In the genomic region with DNA sequence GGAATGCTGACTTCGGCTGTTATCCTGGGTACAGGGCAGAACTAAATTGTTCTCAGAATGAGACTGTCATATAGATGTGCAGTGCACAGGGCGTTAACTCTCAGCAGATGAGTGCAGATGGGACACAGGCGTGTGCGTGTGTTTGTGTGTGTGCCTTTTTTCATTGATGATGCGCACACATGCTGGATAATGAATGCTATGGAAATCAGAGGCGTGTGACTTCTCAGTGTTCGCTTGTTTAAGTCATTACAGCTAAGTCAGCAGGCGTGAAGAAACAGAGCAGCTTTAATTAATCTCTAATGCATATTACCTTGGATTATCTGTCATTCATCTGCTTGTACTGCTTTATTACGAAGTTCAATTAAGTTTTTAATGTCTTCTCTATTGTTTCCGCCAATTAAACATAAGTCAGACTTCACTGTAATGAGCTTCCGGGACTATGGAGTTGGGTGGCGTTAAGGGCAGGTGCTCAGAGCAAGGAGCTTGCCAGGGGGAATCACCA, we compare ENCODE assay signal across 28 mouse cellular contexts. TPM values are rescaled to one million over a fixed set of nuclear protein-coding genes. Genes with fewer than 3 reads are reported as not detected.
DNase-seq lines count a peak whose midpoint lies in the region; ATAC-seq and TF ChIP-seq lines count a peak whose summit lies in the region.
"Had no signal": no experiment of that assay in that cellular context is flagged by ENCODE, and none has a peak within 500 bp of the region (broad histone marks: within the 10 kb centered on the region; RNA-seq: fewer than 3 reads in every experiment).

No protein-coding gene starts in this region.

- ATAC-seq in forebrain, embryonic 14.5 days: no peak
- ATAC-seq in forebrain, embryonic 12.5 days (ENCODE audit: low FRiP score): no peak; the same call in 1 of the 2 replicates
- peak; percentile 67 for ATAC-seq in hindbrain, embryonic 13.5 days (ENCODE audit: low FRiP score)
- ATAC-seq in hindbrain, embryonic 11.5 days (ENCODE audit: low FRiP score): no peak
- peak; percentile 57; the same call in 1 of the 2 replicates for ATAC-seq in hindbrain, embryonic 15.5 days (ENCODE audit: low FRiP score, low read depth)
- ATAC-seq in neural tube, embryonic 15.5 days (ENCODE audit: low FRiP score): peak; percentile 80
- no peak for ATAC-seq in kidney, embryonic 15.5 days (replicated peaks; ENCODE audit: low FRiP score)
- ATAC-seq: inflammation-experienced regulatory T-cells, adult 6 months; midbrain, embryonic 15.5 days had no signal

- H3K36me3 ChIP-seq in forebrain, embryonic 14.5 days (ENCODE audit: control insufficient read depth, insufficient read depth, low read length): no peaks in the 10 kb centered on the region
- H3K36me3 ChIP-seq in forebrain, embryonic 12.5 days (replicated peaks): no peaks in the 10 kb centered on the region
- no peaks in the 10 kb centered on the region for H3K36me3 ChIP-seq in hindbrain, embryonic 13.5 days
- no peaks in the 10 kb centered on the region for H3K36me3 ChIP-seq in hindbrain, embryonic 11.5 days (ENCODE audit: control insufficient read depth, insufficient read depth, low read length)
- no peaks in the 10 kb centered on the region for H3K36me3 ChIP-seq in hindbrain, embryonic 15.5 days
- H3K36me3 ChIP-seq in neural tube, embryonic 15.5 days: no peaks in the 10 kb centered on the region
- H3K36me3 ChIP-seq in thymus, adult 2 months (ENCODE audit: control insufficient read depth, insufficient read depth, low read length): no peaks in the 10 kb centered on the region
- H3K36me3 ChIP-seq in kidney, embryonic 15.5 days: no peaks in the 10 kb centered on the region
- H3K36me3 ChIP-seq: embryonic facial prominence, embryonic 12.5 days; heart, embryonic 15.5 days; limb, embryonic 12.5 days; liver, embryonic 15.5 days; midbrain, embryonic 15.5 days had no signal

- TF ChIP-seq POLR2A in thymus, adult 2 months (IDR thresholded peaks at IDR 0.05; ENCODE audit: control insufficient read depth, extremely low read depth, insufficient read depth, low read length, poor library complexity): no peak

- H3K4me2 ChIP-seq in forebrain, embryonic 14.5 days (ENCODE audit: low read length): no peak overlapping the region
- H3K4me2 ChIP-seq in forebrain, embryonic 12.5 days: no peak overlapping the region
- no peak overlapping the region for H3K4me2 ChIP-seq in hindbrain, embryonic 13.5 days
- no peak overlapping the region for H3K4me2 ChIP-seq in hindbrain, embryonic 11.5 days (replicated peaks; ENCODE audit: low read depth, low read length)
- no peak overlapping the region for H3K4me2 ChIP-seq in hindbrain, embryonic 15.5 days
- H3K4me2 ChIP-seq in neural tube, embryonic 15.5 days: no peak overlapping the region
- H3K4me2 ChIP-seq in kidney, embryonic 15.5 days: no peak overlapping the region
- H3K4me2 ChIP-seq: embryonic facial prominence, embryonic 12.5 days; heart, embryonic 15.5 days; limb, embryonic 12.5 days; liver, embryonic 15.5 days; lung, embryonic 14.5 days; midbrain, embryonic 15.5 days had no signal

- H3K27ac ChIP-seq in forebrain, embryonic 14.5 days (ENCODE audit: low read depth, low read length): no peak overlapping the region
- H3K27ac ChIP-seq in forebrain, embryonic 12.5 days: no peak overlapping the region
- H3K27ac ChIP-seq in hindbrain, embryonic 13.5 days: no peak overlapping the region; the same call in 1 of the 2 replicates
- no peak overlapping the region for H3K27ac ChIP-seq in hindbrain, embryonic 11.5 days (ENCODE audit: low read depth, low read length)
- H3K27ac ChIP-seq in hindbrain, embryonic 15.5 days (replicated peaks): no peak overlapping the region
- no peak overlapping the region for H3K27ac ChIP-seq in neural tube, embryonic 15.5 days (replicated peaks)
- no peak overlapping the region for H3K27ac ChIP-seq in thymus, adult 2 months (ENCODE audit: control insufficient read depth, insufficient read depth, low read length)
- no peak overlapping the region for H3K27ac ChIP-seq in kidney, embryonic 15.5 days
- H3K27ac ChIP-seq: embryonic facial prominence, embryonic 12.5 days; heart, embryonic 10.5 days; heart, embryonic 15.5 days; left cerebral cortex, adult 2 months; limb, embryonic 12.5 days; liver, embryonic 15.5 days; midbrain, embryonic 15.5 days had no signal

- WGBS in forebrain, embryonic 14.5 days: 42% methylated on average over 12 of the region's 12 CpGs
- WGBS in forebrain, embryonic 12.5 days: 65% methylated on average over 12 of the region's 12 CpGs
- 52% methylated on average over 12 of the region's 12 CpGs for WGBS in hindbrain, embryonic 13.5 days
- WGBS in hindbrain, embryonic 11.5 days: 86% methylated on average over 12 of the region's 12 CpGs
- 48% methylated on average over 12 of the region's 12 CpGs for WGBS in hindbrain, embryonic 15.5 days
- 48% methylated on average over 12 of the region's 12 CpGs for WGBS in neural tube, embryonic 15.5 days
- 94% methylated on average over 12 of the region's 12 CpGs for WGBS in thymus, adult 2 months
- WGBS in kidney, embryonic 15.5 days: 81% methylated on average over 12 of the region's 12 CpGs

- H3K4me1 ChIP-seq in forebrain, embryonic 14.5 days (ENCODE audit: control insufficient read depth, insufficient read depth, low read length): no peaks in the 10 kb centered on the region
- no peaks in the 10 kb centered on the region for H3K4me1 ChIP-seq in forebrain, embryonic 12.5 days
- peaks cover 10% of the 10 kb centered on the region; the same call in 1 of the 2 replicates for H3K4me1 ChIP-seq in hindbrain, embryonic 13.5 days (replicated peaks)
- no peaks in the 10 kb centered on the region for H3K4me1 ChIP-seq in hindbrain, embryonic 11.5 days (replicated peaks; ENCODE audit: control insufficient read depth, insufficient read depth, low read length)
- H3K4me1 ChIP-seq in hindbrain, embryonic 15.5 days (replicated peaks): no peaks in the 10 kb centered on the region
- H3K4me1 ChIP-seq in neural tube, embryonic 15.5 days: peaks cover 6% of the 10 kb centered on the region; the same call in 1 of the 2 replicates
- no peaks in the 10 kb centered on the region for H3K4me1 ChIP-seq in thymus, adult 2 months (replicated peaks; ENCODE audit: control insufficient read depth, insufficient read depth, low read length)
- H3K4me1 ChIP-seq in kidney, embryonic 15.5 days: no peaks in the 10 kb centered on the region
- H3K4me1 ChIP-seq: embryonic facial prominence, embryonic 12.5 days; heart, embryonic 15.5 days; liver, embryonic 15.5 days had no signal

- TF ChIP-seq CTCF in thymus, adult 2 months (IDR thresholded peaks at IDR 0.05; ENCODE audit: borderline replicate concordance, control insufficient read depth, extremely low read depth, insufficient read depth, low read length, poor library complexity): no peak

- H3K27me3 ChIP-seq in forebrain, embryonic 14.5 days (replicated peaks; ENCODE audit: control insufficient read depth, insufficient read depth, low read length): no peaks in the 10 kb centered on the region
- H3K27me3 ChIP-seq in forebrain, embryonic 12.5 days: peaks cover 16% of the 10 kb centered on the region; the same call in 1 of the 2 replicates
- H3K27me3 ChIP-seq in hindbrain, embryonic 13.5 days: no peaks in the 10 kb centered on the region
- H3K27me3 ChIP-seq in hindbrain, embryonic 11.5 days (ENCODE audit: control insufficient read depth, insufficient read depth, low read length): no peaks in the 10 kb centered on the region
- no peaks in the 10 kb centered on the region for H3K27me3 ChIP-seq in hindbrain, embryonic 15.5 days
- no peaks in the 10 kb centered on the region for H3K27me3 ChIP-seq in neural tube, embryonic 15.5 days (replicated peaks)
- no peaks in the 10 kb centered on the region for H3K27me3 ChIP-seq in thymus, adult 2 months (ENCODE audit: control insufficient read depth, insufficient read depth, low read length)
- no peaks in the 10 kb centered on the region for H3K27me3 ChIP-seq in kidney, embryonic 15.5 days
- H3K27me3 ChIP-seq: embryonic facial prominence, embryonic 12.5 days; heart, embryonic 15.5 days; limb, embryonic 12.5 days; liver, embryonic 15.5 days; midbrain, embryonic 15.5 days had no signal

- peak; percentile 33 for DNase-seq in forebrain, embryonic 14.5 days (ENCODE audit: low spot score)
- DNase-seq in hindbrain, embryonic 11.5 days (ENCODE audit: low spot score): no peak
- DNase-seq in thymus, adult 2 months: no peak
- DNase-seq: adrenal gland, postnatal 25 days; cerebellum, adult 2 months; cerebellum, postnatal 14 days; gastrocnemius, postnatal 14 days; heart, postnatal 36 days; kidney, adult 11 months; kidney, postnatal 25 days; lung, embryonic 14.5 days; lung, postnatal 14 days; thymus, postnatal 4 days had no signal

- H3K9ac ChIP-seq in forebrain, embryonic 14.5 days (ENCODE audit: low read length): no peak overlapping the region
- H3K9ac ChIP-seq in forebrain, embryonic 12.5 days: no peak overlapping the region
- no peak overlapping the region for H3K9ac ChIP-seq in hindbrain, embryonic 13.5 days
- H3K9ac ChIP-seq in hindbrain, embryonic 11.5 days (ENCODE audit: low read depth, low read length): no peak overlapping the region
- H3K9ac ChIP-seq in hindbrain, embryonic 15.5 days: no peak overlapping the region
- H3K9ac ChIP-seq in neural tube, embryonic 15.5 days (replicated peaks): no peak overlapping the region
- no peak overlapping the region for H3K9ac ChIP-seq in kidney, embryonic 15.5 days
- H3K9ac ChIP-seq: embryonic facial prominence, embryonic 12.5 days; heart, embryonic 15.5 days; limb, embryonic 12.5 days; liver, embryonic 15.5 days; lung, embryonic 14.5 days; midbrain, embryonic 15.5 days had no signal

- no peak overlapping the region for H3K4me3 ChIP-seq in forebrain, embryonic 14.5 days (ENCODE audit: low read depth, low read length)
- no peak overlapping the region for H3K4me3 ChIP-seq in forebrain, embryonic 12.5 days (replicated peaks)
- H3K4me3 ChIP-seq in hindbrain, embryonic 13.5 days: no peak overlapping the region
- H3K4me3 ChIP-seq in hindbrain, embryonic 11.5 days (ENCODE audit: low read depth, low read length): no peak overlapping the region
- no peak overlapping the region for H3K4me3 ChIP-seq in hindbrain, embryonic 15.5 days
- H3K4me3 ChIP-seq in neural tube, embryonic 15.5 days (replicated peaks): no peak overlapping the region
- H3K4me3 ChIP-seq in thymus, adult 2 months (ENCODE audit: control insufficient read depth, insufficient read depth, low read length): no peak overlapping the region
- H3K4me3 ChIP-seq in kidney, embryonic 15.5 days (replicated peaks): no peak overlapping the region
- H3K4me3 ChIP-seq: embryonic facial prominence, embryonic 12.5 days; heart, embryonic 10.5 days; heart, embryonic 15.5 days; left cerebral cortex, adult 2 months; limb, embryonic 12.5 days; liver, embryonic 15.5 days; midbrain, embryonic 15.5 days had no signal

- H3K9me3 ChIP-seq in forebrain, embryonic 14.5 days (replicated peaks; ENCODE audit: control insufficient read depth, low read length): no peaks in the 10 kb centered on the region
- H3K9me3 ChIP-seq in forebrain, embryonic 12.5 days: no peaks in the 10 kb centered on the region
- H3K9me3 ChIP-seq in hindbrain, embryonic 13.5 days: no peaks in the 10 kb centered on the region
- H3K9me3 ChIP-seq in hindbrain, embryonic 11.5 days (ENCODE audit: control insufficient read depth, low read length): no peaks in the 10 kb centered on the region
- no peaks in the 10 kb centered on the region for H3K9me3 ChIP-seq in hindbrain, embryonic 15.5 days
- H3K9me3 ChIP-seq in neural tube, embryonic 15.5 days (replicated peaks): no peaks in the 10 kb centered on the region
- H3K9me3 ChIP-seq in kidney, embryonic 15.5 days (replicated peaks): no peaks in the 10 kb centered on the region
- H3K9me3 ChIP-seq: embryonic facial prominence, embryonic 12.5 days; heart, embryonic 10.5 days; heart, embryonic 15.5 days; liver, embryonic 15.5 days; midbrain, embryonic 15.5 days had no signal

RNA-seq across cellular contexts. Expression of gene Creg2, which starts 15.5 kb away (rescaled TPM):
- 0.65 and 0.80 TPM in 2 replicates for polyA plus RNA-seq in forebrain, embryonic 14.5 days (2014; fragmentation: Nextera tagmentation; extraction: Ambion mirVana)
- 0.22 and 0.38 TPM in 2 replicates for polyA plus RNA-seq in forebrain, embryonic 12.5 days (2016; fragmentation: Nextera tagmentation; extraction: Ambion mirVana)
- polyA plus RNA-seq in hindbrain, embryonic 13.5 days (2015; fragmentation: Nextera tagmentation; extraction: Ambion mirVana): 4.6 and 4.8 TPM in 2 replicates
- 0.80 and 0.96 TPM in 2 replicates for polyA plus RNA-seq in hindbrain, embryonic 11.5 days (2014; fragmentation: Nextera tagmentation; extraction: Ambion mirVana)
- polyA plus RNA-seq in hindbrain, embryonic 15.5 days (2015; fragmentation: Nextera tagmentation; extraction: Ambion mirVana): 8.1 and 9.9 TPM in 2 replicates
- 11.0 and 12.6 TPM in 2 replicates for polyA plus RNA-seq in neural tube, embryonic 15.5 days (2015; fragmentation: Nextera tagmentation; extraction: Ambion mirVana)
- polyA plus RNA-seq in thymus, adult 2 months (2012; rRNA removed): 0.16 and 0.18 TPM in 2 replicates
- 0.08 and 0.18 TPM in 2 replicates for polyA plus RNA-seq in kidney, embryonic 15.5 days (2015; fragmentation: Nextera tagmentation; extraction: Ambion mirVana)
- polyA plus RNA-seq: kidney, embryonic 14.5 days; liver, adult 2 months; liver, embryonic 15.5 days had no signal

RNA-seq across cellular contexts. Expression of gene Rfx8, which starts 54.0 kb away (rescaled TPM):
- polyA plus RNA-seq in forebrain, embryonic 14.5 days (2014; fragmentation: Nextera tagmentation; extraction: Ambion mirVana): 0.19 and 0.32 TPM in 2 replicates
- not detected in 2 replicates for polyA plus RNA-seq in forebrain, embryonic 12.5 days (2016; fragmentation: Nextera tagmentation; extraction: Ambion mirVana)
- polyA plus RNA-seq in hindbrain, embryonic 13.5 days (2015; fragmentation: Nextera tagmentation; extraction: Ambion mirVana): 0.26 and 0.49 TPM in 2 replicates
- polyA plus RNA-seq in hindbrain, embryonic 11.5 days (2014; fragmentation: Nextera tagmentation; extraction: Ambion mirVana): 0.31 and 0.42 TPM in 2 replicates
- 0.13 and 0.35 TPM in 2 replicates for polyA plus RNA-seq in hindbrain, embryonic 15.5 days (2015; fragmentation: Nextera tagmentation; extraction: Ambion mirVana)
- 0.14 and 0.27 TPM in 2 replicates for polyA plus RNA-seq in neural tube, embryonic 15.5 days (2015; fragmentation: Nextera tagmentation; extraction: Ambion mirVana)
- polyA plus RNA-seq in thymus, adult 2 months (2012; rRNA removed): 0.15 and 0.19 TPM in 2 replicates
- polyA plus RNA-seq in kidney, embryonic 15.5 days (2015; fragmentation: Nextera tagmentation; extraction: Ambion mirVana): 0.31 and 0.51 TPM in 2 replicates
- polyA plus RNA-seq: inflammation-experienced regulatory T-cells, adult 6 months had no signal

Comparison
In these comparisons a context has a peak if more than half of its experiments do, and no peak if none do; other contexts are left out.
1. ATAC-seq: peak in hindbrain, embryonic 13.5 days (single experiment), hindbrain, embryonic 15.5 days (single experiment) and neural tube, embryonic 15.5 days (single experiment); none in forebrain, embryonic 14.5 days (single experiment), forebrain, embryonic 12.5 days (single experiment), hindbrain, embryonic 11.5 days (single experiment) and kidney, embryonic 15.5 days (single experiment).